Mouse (Mus musculus) spleen, adult 2 months (tissue): ENCODE measurements at regions not wholly inside any gene's neighbourhood (a gene's known extent, or its start where the extent isn't known, plus 50 kb on each side); places are given as distances from the start of the nearest gene placed in this dataset.

Experiments
- CTCF ChIP-seq: fragments of 200-500 bp; IDR thresholded peaks from 2 replicates; pipeline ENCODE4 v1.5.1; 2011; ENCODE audit warnings: mild to moderate bottlenecking, inconsistent platforms; ENCODE audit not compliant: insufficient read depth, insufficient read length, insufficient replicate concordance; ENCODE audit errors: extremely low read depth
- POLR2A ChIP-seq: fragments of 200-500 bp; IDR thresholded peaks from 2 replicates; pipeline ENCODE4 v1.6.1; 2011; ENCODE audit warnings: low read depth, low read length, inconsistent platforms

- TF ChIP-seq CTCF (no peak), POLR2A (no peak)
These were observed 403.7 kb upstream of the Arglu1 start for GRCm38 (mm10) chr8:9094002-9094401.
